In the genomic region with DNA sequence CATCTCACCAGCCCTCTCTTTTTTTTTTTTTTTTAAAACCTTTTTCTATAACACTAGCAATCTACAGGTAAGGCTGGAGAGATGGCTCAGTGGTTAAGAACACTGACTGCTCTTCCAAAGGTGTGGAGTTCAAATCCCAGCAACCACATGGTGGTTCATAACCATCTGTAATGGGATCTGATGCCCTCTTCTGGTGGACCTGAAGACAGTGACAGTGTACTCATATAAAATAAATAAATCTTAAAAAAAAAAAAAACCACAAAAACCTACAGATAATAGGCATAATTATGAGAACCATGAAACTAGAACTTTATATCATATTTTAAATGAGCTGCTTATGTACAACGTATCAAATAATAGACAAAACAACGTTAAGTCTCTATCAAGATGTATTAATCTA, we compare ENCODE assay signal across 10 mouse cellular contexts.
"Had no signal": no experiment of that assay in that cellular context is flagged by ENCODE, and none has a peak within 500 bp of the region (broad histone marks: within the 10 kb centered on the region; RNA-seq: fewer than 3 reads in every experiment).

No protein-coding gene starts in this region.

- DNase-seq: kidney, adult 18-20 months; lung, adult 2 months; right cerebral cortex, postnatal 4 days; spleen, adult 18-20 months; thymus, adult 2 months; thymus, postnatal 25 days had no signal

- H3K4me2 ChIP-seq: kidney, embryonic 15.5 days; limb, embryonic 12.5 days; midbrain, embryonic 13.5 days had no signal

- H3K4me1 ChIP-seq: limb, embryonic 12.5 days had no signal

- H3K4me3 ChIP-seq: kidney, embryonic 15.5 days; limb, embryonic 12.5 days; midbrain, embryonic 13.5 days had no signal

- ATAC-seq: midbrain, embryonic 13.5 days had no signal

- H3K27ac ChIP-seq: kidney, embryonic 15.5 days; limb, embryonic 12.5 days; liver, embryonic 14.5 days; midbrain, embryonic 13.5 days had no signal

- H3K36me3 ChIP-seq: kidney, embryonic 15.5 days; limb, embryonic 12.5 days; midbrain, embryonic 13.5 days had no signal

- H3K9me3 ChIP-seq: kidney, embryonic 15.5 days; limb, embryonic 12.5 days; midbrain, embryonic 13.5 days had no signal

- H3K27me3 ChIP-seq: kidney, embryonic 15.5 days; midbrain, embryonic 13.5 days had no signal

- H3K9ac ChIP-seq: kidney, embryonic 15.5 days; limb, embryonic 12.5 days; liver, embryonic 14.5 days; midbrain, embryonic 13.5 days had no signal
